Mouse (Mus musculus): ENCODE measurements at regions not wholly inside any gene's neighbourhood (a gene's known extent, or its start where the extent isn't known, plus 50 kb on each side); places are given as distances from the start of the nearest gene placed in this dataset.

DNA sequence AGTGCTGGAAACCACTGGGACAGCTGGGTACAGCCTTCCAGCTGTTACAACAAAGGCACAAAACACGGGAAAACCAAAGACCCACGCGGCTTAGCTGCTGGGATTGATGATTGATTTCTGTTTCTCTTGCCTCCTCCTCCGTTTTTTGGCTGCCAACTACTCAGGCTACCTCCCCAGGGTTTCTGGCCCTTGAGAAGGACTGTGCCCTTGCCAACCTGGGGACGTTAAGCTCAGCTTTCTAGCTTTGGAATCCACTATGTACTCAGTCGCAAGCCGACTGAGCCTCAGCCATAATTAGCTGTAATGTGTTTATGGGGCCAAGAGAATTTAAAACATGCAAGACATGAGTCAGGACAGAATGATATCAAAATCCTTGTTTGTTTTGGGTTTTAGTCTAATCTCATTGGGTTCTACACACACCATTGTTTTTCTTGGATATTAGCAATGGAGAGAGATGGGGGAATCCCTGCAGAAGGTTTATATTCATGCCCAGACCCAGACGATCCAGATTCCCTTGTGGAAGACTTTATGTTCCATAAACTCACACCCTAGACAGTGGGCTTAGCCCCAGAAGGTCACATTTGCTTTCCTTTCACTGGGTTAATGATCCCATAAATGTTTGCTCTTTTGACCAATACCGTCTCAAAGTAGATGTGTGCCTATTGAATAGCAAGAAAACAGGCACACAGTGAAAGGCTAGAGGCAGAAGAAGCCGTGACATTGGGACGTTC lies 167.7 kb upstream of the Pou3f3 start:
- H3K4me2 ChIP-seq (ENCODE audit: low read depth, low read length) = no peak overlapping the region
- H3K9ac ChIP-seq (ENCODE audit: low read depth, low read length) = no peak overlapping the region
- ATAC-seq = no peak
- no peak overlapping the region for H3K27ac ChIP-seq (ENCODE audit: low read length)
- H3K36me3 ChIP-seq (ENCODE audit: control insufficient read depth, insufficient read depth, low read length) = no peaks in the 10 kb centered on the region
- H3K9me3 ChIP-seq (ENCODE audit: control insufficient read depth, low read length) = no peaks in the 10 kb centered on the region
- WGBS = 48% methylated on average over 11 of the region's 11 CpGs
- H3K4me1 ChIP-seq (ENCODE audit: control insufficient read depth, insufficient read depth, low read length) = no peaks in the 10 kb centered on the region
- H3K4me3 ChIP-seq (ENCODE audit: low read length) = no peak overlapping the region
- H3K27me3 ChIP-seq (replicated peaks; ENCODE audit: control insufficient read depth, insufficient read depth, low read length) = no peaks in the 10 kb centered on the region

DNA sequence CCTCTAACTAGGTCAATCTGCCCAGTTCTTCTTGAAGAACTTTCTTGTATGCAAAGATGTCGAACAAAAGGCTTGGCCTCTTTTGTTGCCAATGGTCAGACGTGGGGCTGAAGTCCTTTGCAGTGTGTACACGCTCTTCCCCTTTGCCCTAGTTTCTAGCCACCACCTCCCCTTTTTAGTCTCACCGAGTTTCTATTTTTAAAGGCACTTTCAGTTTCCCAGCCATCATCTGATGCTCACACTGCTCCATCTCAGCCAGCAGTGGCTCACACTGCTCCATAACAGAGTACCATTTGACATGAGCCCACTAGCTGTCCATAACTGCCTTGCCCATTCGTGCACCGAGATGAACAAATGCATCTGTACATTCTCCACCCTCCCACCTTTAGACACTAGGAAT lies 162.7 kb upstream of the Pou3f3 start:
- ATAC-seq = no peak
- Histone ChIP-seq H3K27ac (ENCODE audit: low read length) (no peak overlapping the region), H3K27me3 (replicated peaks; ENCODE audit: control insufficient read depth, insufficient read depth, low read length) (no peaks in the 10 kb centered on the region), H3K9me3 (ENCODE audit: control insufficient read depth, low read length) (no peaks in the 10 kb centered on the region), H3K36me3 (ENCODE audit: control insufficient read depth, insufficient read depth, low read length) (no peaks in the 10 kb centered on the region), H3K4me1 (ENCODE audit: control insufficient read depth, insufficient read depth, low read length) (no peaks in the 10 kb centered on the region), H3K9ac (ENCODE audit: low read depth, low read length) (no peak overlapping the region), H3K4me3 (ENCODE audit: low read length) (no peak overlapping the region), H3K4me2 (ENCODE audit: low read depth, low read length) (no peak overlapping the region)
- WGBS = 83% methylated on average over 6 of the region's 6 CpGs

DNA sequence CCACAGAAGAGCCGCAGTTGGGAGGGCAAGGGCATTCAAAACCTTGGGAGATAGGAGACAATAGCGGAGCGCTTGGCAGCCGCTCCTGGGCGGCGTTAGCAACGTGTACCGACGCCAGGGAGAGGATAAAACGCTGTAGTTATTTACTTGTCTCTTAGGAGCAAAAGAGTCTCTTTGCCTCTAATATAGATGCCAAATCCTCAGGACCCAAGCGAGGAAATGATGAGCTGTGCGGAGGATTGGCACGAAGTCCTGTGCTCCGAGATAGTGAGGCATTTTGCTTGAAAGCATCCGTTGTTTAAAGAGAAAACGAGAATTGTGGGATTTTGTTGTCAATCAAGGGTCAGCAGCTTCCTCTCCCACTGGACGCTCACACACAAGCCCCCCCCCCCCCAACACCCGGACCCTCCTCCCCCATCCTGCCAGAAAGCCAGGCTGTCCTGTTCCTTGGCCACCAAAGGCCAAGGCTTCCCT lies 156.5 kb upstream of the Pou3f3 start:
- H3K36me3 ChIP-seq (ENCODE audit: control insufficient read depth, insufficient read depth, low read length) = no peaks in the 10 kb centered on the region
- no peak overlapping the region for H3K4me2 ChIP-seq (ENCODE audit: low read depth, low read length)
- no peaks in the 10 kb centered on the region for H3K4me1 ChIP-seq (ENCODE audit: control insufficient read depth, insufficient read depth, low read length)
- no peaks in the 10 kb centered on the region for H3K9me3 ChIP-seq (ENCODE audit: control insufficient read depth, low read length)
- ATAC-seq = no peak
- no peak overlapping the region for H3K4me3 ChIP-seq (ENCODE audit: low read length)
- WGBS = 55% methylated on average over 18 of the region's 18 CpGs
- H3K9ac ChIP-seq (ENCODE audit: low read depth, low read length) = no peak overlapping the region
- H3K27me3 ChIP-seq (replicated peaks; ENCODE audit: control insufficient read depth, insufficient read depth, low read length) = no peaks in the 10 kb centered on the region
- H3K27ac ChIP-seq (ENCODE audit: low read length) = no peak overlapping the region

DNA sequence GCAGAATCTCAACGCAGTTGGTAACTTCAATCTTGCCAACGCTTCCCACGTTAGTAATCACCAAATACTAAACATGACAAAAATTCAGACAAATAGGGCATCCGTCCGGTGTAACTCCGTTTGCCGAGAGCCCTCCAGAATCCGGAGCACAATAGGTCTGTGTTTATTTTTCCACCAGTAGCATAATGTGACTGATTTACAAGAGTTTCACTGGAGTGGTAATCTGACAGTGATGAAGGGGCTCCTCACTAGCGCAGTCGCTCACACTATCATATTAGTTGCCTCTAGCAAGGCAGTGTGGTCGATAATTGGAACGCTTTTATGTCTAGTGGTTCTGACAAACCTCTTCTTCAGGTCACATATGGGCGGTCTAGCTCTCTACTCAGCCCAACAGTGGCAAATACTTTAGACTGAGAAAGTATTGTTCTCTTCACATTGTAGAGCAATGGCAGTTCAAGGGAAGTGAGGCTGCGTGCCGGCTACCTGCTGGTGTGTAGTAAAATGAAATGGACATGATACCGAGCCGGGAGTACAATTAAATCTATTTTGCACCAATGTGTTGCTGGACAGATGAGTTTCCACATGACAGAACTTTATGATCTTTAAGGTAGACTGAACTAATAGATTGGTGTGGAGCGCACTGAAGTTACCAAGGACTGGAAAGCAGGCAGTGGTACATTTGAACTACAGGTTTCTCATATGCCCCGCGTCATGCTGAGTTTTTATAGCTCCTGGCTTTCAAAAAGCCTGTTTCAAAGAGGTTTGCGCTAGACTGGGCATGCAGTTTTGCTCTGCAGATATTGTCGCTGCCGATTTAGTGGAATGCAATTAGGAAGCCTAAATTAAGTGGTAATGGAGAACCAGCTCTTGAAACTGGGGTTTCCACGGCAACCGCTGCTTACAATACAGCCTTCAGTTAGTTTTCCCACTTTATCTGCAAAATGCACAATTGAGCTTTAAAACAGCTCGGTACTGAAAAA lies 155.7 kb upstream of the Pou3f3 start:
- no peak for ATAC-seq
- Histone ChIP-seq H3K9ac (ENCODE audit: low read depth, low read length) (no peak overlapping the region), H3K27ac (ENCODE audit: low read length) (no peak overlapping the region), H3K27me3 (replicated peaks; ENCODE audit: control insufficient read depth, insufficient read depth, low read length) (no peaks in the 10 kb centered on the region), H3K4me2 (ENCODE audit: low read depth, low read length) (no peak overlapping the region), H3K4me1 (ENCODE audit: control insufficient read depth, insufficient read depth, low read length) (no peaks in the 10 kb centered on the region), H3K36me3 (ENCODE audit: control insufficient read depth, insufficient read depth, low read length) (no peaks in the 10 kb centered on the region), H3K4me3 (ENCODE audit: low read length) (no peak overlapping the region), H3K9me3 (ENCODE audit: control insufficient read depth, low read length) (no peaks in the 10 kb centered on the region)
- WGBS = 59% methylated on average over 26 of the region's 26 CpGs

DNA sequence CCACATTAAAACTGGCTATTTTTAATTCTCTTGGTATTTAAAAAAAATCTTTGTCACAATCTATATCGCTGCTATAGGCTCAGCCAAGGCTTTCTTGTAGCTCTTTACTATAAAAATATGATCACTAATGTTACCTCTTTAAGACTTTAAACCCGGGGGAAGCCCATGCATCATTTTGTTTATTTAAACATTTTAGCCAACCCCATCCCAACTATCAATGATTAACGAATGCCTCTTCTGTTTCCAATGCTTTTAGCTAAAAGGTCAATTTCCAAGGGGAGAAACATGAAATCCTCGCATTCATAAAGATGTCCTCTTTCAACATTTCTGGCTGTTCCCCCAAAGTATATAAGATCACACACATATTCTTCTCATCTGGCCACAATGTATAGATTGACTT lies 153.6 kb upstream of the Pou3f3 start:
- ATAC-seq = no peak
- Histone ChIP-seq H3K27ac (ENCODE audit: low read length) (no peak overlapping the region), H3K4me1 (ENCODE audit: control insufficient read depth, insufficient read depth, low read length) (no peaks in the 10 kb centered on the region), H3K4me2 (ENCODE audit: low read depth, low read length) (no peak overlapping the region), H3K9ac (ENCODE audit: low read depth, low read length) (no peak overlapping the region), H3K36me3 (ENCODE audit: control insufficient read depth, insufficient read depth, low read length) (no peaks in the 10 kb centered on the region), H3K4me3 (ENCODE audit: low read length) (no peak overlapping the region), H3K9me3 (ENCODE audit: control insufficient read depth, low read length) (no peaks in the 10 kb centered on the region), H3K27me3 (replicated peaks; ENCODE audit: control insufficient read depth, insufficient read depth, low read length) (no peaks in the 10 kb centered on the region)
- 53% methylated on average over 4 of the region's 4 CpGs for WGBS

DNA sequence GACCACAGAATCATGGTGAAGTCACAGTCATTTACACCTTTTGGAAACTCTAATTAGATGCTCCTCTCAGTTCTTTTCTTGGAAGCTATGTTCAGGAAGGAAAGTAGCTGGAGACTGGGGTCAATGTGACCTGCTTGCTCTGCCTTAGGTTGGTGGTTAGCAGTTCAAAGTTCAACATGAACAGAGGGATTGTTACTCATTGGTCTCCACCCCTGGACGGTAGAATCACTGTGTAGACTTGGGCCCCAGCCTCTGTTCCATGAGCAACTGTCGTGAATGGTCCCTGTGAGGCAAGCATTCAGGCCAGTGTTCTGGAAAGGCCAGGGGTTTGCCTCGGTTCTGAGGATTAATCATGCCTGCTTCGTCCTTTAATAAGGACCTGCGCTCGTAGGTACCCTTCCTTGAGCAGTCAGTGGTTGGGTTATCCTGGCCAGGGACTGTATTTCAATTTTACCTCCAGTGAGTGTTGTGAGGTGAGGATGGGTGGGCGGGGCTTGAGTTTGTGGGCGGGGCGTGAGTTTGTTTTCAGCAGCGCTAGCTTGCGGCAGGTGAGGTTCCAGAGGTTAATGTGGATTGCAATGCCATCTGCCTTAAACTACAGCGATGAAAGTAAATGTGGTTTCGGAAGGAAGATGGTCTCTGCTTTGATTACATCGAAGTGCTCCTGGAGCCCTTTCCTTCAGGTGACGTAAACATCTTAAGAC lies 152.6 kb upstream of the Pou3f3 start:
- ATAC-seq = peak; percentile 88

DNA sequence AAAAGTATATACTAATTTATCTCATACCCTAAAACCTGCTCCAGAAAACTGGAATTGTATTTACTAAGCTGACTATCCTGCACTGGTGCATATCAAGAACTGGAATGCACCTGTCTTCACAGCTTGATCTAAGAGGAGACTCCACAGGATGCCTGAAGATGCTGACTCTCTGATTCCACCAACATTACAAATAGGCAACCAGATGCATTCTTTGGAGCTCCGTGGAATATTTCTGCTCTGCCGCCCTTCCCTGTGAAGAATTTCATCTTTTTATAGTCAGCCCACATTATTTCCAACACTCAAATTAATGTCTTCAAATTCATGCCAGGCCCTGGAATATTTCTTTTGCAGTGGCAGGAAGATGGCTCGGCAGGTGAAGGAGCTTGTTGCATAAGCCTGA lies 148.7 kb upstream of the Pou3f3 start:
- no peaks in the 10 kb centered on the region for H3K36me3 ChIP-seq (ENCODE audit: control insufficient read depth, insufficient read depth, low read length)
- WGBS = 90% methylated on average over 3 of the region's 3 CpGs
- no peak overlapping the region for H3K4me3 ChIP-seq (ENCODE audit: low read length)
- no peaks in the 10 kb centered on the region for H3K4me1 ChIP-seq (ENCODE audit: control insufficient read depth, insufficient read depth, low read length)
- H3K4me2 ChIP-seq (ENCODE audit: low read depth, low read length) = no peak overlapping the region
- no peak overlapping the region for H3K9ac ChIP-seq (ENCODE audit: low read depth, low read length)
- H3K27me3 ChIP-seq (replicated peaks; ENCODE audit: control insufficient read depth, insufficient read depth, low read length) = no peaks in the 10 kb centered on the region
- ATAC-seq = no peak
- no peaks in the 10 kb centered on the region for H3K9me3 ChIP-seq (ENCODE audit: control insufficient read depth, low read length)
- H3K27ac ChIP-seq (ENCODE audit: low read length) = no peak overlapping the region

More for the DNA sequence above, 152.6 kb upstream of the Pou3f3 start:
- Histone ChIP-seq H3K27me3 (replicated peaks; ENCODE audit: control insufficient read depth, insufficient read depth, low read length) (no peaks in the 10 kb centered on the region), H3K9me3 (ENCODE audit: control insufficient read depth, low read length) (no peaks in the 10 kb centered on the region), H3K27ac (ENCODE audit: low read length) (no peak overlapping the region), H3K4me2 (ENCODE audit: low read depth, low read length) (no peak overlapping the region), H3K4me3 (ENCODE audit: low read length) (no peak overlapping the region), H3K9ac (ENCODE audit: low read depth, low read length) (no peak overlapping the region), H3K36me3 (ENCODE audit: control insufficient read depth, insufficient read depth, low read length) (no peaks in the 10 kb centered on the region), H3K4me1 (ENCODE audit: control insufficient read depth, insufficient read depth, low read length) (no peaks in the 10 kb centered on the region)
- 43% methylated on average over 15 of the region's 15 CpGs for WGBS

DNA sequence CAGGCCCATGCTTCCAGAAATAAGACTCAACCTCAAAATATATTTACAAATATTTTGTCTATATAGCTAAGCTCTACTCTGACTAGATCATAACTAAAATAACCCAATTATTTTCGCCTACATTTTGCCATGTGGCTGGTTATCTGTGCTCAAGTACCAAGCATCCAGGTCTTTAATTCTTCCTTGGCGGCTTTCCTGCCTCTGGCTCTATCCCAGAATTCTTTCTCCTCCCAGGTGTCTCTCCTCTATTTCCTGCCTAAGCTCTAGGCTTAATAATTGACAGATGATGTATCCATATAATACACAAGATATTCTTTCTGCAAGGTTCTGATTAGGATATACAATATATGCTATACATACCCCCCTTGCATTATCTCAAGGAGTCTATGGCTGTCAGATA lies 138.3 kb upstream of the Pou3f3 start:
- no peak overlapping the region for H3K4me3 ChIP-seq (ENCODE audit: low read length)
- no peaks in the 10 kb centered on the region for H3K9me3 ChIP-seq (ENCODE audit: control insufficient read depth, low read length)
- no peak overlapping the region for H3K9ac ChIP-seq (ENCODE audit: low read depth, low read length)
- WGBS = 74% methylated on average over 2 of the region's 2 CpGs
- no peak overlapping the region for H3K4me2 ChIP-seq (ENCODE audit: low read depth, low read length)
- no peaks in the 10 kb centered on the region for H3K27me3 ChIP-seq (replicated peaks; ENCODE audit: control insufficient read depth, insufficient read depth, low read length)
- no peaks in the 10 kb centered on the region for H3K36me3 ChIP-seq (ENCODE audit: control insufficient read depth, insufficient read depth, low read length)
- H3K27ac ChIP-seq (ENCODE audit: low read length) = no peak overlapping the region
- H3K4me1 ChIP-seq (ENCODE audit: control insufficient read depth, insufficient read depth, low read length) = no peaks in the 10 kb centered on the region
- no peak for ATAC-seq

DNA sequence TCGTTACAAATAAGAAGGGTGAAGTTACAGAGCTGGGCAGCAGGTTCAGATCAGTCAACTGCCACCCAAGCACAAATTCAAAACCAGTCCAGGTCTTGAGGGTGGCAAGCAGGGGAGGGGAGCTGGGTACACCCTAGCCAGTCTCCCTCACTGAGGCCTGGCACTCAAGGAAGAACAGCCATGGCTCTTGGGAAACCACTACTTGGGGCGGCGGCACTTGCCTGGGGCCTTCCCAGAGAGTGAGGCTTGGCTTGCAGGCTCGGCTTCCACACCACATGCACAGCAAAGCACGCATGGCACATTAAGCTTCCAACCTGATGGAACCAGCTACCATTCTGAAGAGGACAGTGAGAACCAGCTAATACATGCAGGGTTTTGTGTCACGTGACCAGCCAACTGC lies 127.9 kb upstream of the Pou3f3 start:
- Histone ChIP-seq H3K27me3 (replicated peaks; ENCODE audit: control insufficient read depth, insufficient read depth, low read length) (no peaks in the 10 kb centered on the region), H3K4me1 (ENCODE audit: control insufficient read depth, insufficient read depth, low read length) (no peaks in the 10 kb centered on the region), H3K9ac (ENCODE audit: low read depth, low read length) (no peak overlapping the region), H3K36me3 (ENCODE audit: control insufficient read depth, insufficient read depth, low read length) (no peaks in the 10 kb centered on the region), H3K4me2 (ENCODE audit: low read depth, low read length) (no peak overlapping the region), H3K4me3 (ENCODE audit: low read length) (no peak overlapping the region), H3K27ac (ENCODE audit: low read length) (no peak overlapping the region), H3K9me3 (ENCODE audit: control insufficient read depth, low read length) (no peaks in the 10 kb centered on the region)
- 89% methylated on average over 6 of the region's 6 CpGs for WGBS
- no peak for ATAC-seq
